Mouse (Mus musculus) urinary bladder, adult 2 months (tissue): ENCODE results near the gene Gapdh. TPM values are rescaled to one million over a fixed set of nuclear protein-coding genes. Genes with fewer than 3 reads are reported as not detected.

Experiments
- polyA plus RNA-seq: library from polyadenylated mRNA; depleted of rRNA; stranded (reverse); fragments of >200 nt; gene quantifications from 2 replicates; pipeline ENCODE4 v1.2.3, GENCODE M21; 2012; rRNA removed

Gapdh gene
- polyA plus RNA-seq, 1 experiment, result 2,278 TPM

Other genes starting within 250 kb of the Gapdh start
- 807 and 1,011 TPM in 2 replicates for gene Ptms, start 246.4 kb downstream of the Gapdh start, polyA plus RNA-seq
- gene Mlf2, start 235.1 kb downstream of the Gapdh start, polyA plus RNA-seq, result 273 and 291 TPM in 2 replicates
- gene Cops7a, start 200.9 kb downstream of the Gapdh start, polyA plus RNA-seq, result 162 and 183 TPM in 2 replicates
- gene Pianp, start 169.8 kb downstream of the Gapdh start, polyA plus RNA-seq, result 19.3 and 24.4 TPM in 2 replicates
- gene Zfp384, start 157.3 kb downstream of the Gapdh start, polyA plus RNA-seq, result 42.8 and 43.1 TPM in 2 replicates
- gene Ing4, start 126.7 kb downstream of the Gapdh start, polyA plus RNA-seq, result 88.6 and 113 TPM in 2 replicates
- gene Acrbp, start 116.8 kb downstream of the Gapdh start, polyA plus RNA-seq, result 23.5 and 24.7 TPM in 2 replicates
- gene Lpar5, start 98.5 kb downstream of the Gapdh start, polyA plus RNA-seq, result 2.9 and 4.2 TPM in 2 replicates
- gene Chd4, start 70.5 kb downstream of the Gapdh start, polyA plus RNA-seq, result 43.1 and 78.9 TPM in 2 replicates
- gene Nop2, start 34.6 kb downstream of the Gapdh start, polyA plus RNA-seq, result 23.1 TPM in 2 replicates
- gene Iffo1, start 21.2 kb downstream of the Gapdh start, polyA plus RNA-seq, result 28.6 and 29.0 TPM in 2 replicates
- gene Ncapd2, start 25.2 kb upstream of the Gapdh start, polyA plus RNA-seq, result 17.3 and 24.3 TPM in 2 replicates
- 69.8 and 72.9 TPM in 2 replicates for gene Mrpl51, start 25.3 kb upstream of the Gapdh start, polyA plus RNA-seq
- gene Vamp1, start 49.1 kb upstream of the Gapdh start, polyA plus RNA-seq, result 29.0 and 37.2 TPM in 2 replicates
- gene Tapbpl, start 65.4 kb upstream of the Gapdh start, polyA plus RNA-seq, result 16.6 and 19.7 TPM in 2 replicates
- 0.59 and 0.83 TPM in 2 replicates for gene Cd27, start 70.5 kb upstream of the Gapdh start, polyA plus RNA-seq
- gene Tuba3a, start 119.6 kb upstream of the Gapdh start, polyA plus RNA-seq, result 0.04 TPM in 1 of 2 replicates, not detected in the other
- gene Ltbr, start 147.4 kb upstream of the Gapdh start, polyA plus RNA-seq, result 101 and 118 TPM in 2 replicates
- gene Scnn1a, start 154.2 kb upstream of the Gapdh start, polyA plus RNA-seq, result 2.9 and 3.9 TPM in 2 replicates
- gene Tnfrsf1a, start 182.9 kb upstream of the Gapdh start, polyA plus RNA-seq, result 140 and 152 TPM in 2 replicates
- gene Plekhg6, start 214.3 kb upstream of the Gapdh start, polyA plus RNA-seq, result 17.5 and 18.7 TPM in 2 replicates